ENCODE assay signal across 8 mouse cellular contexts in genomic region chr17:56183658-56184103, GRCm38 (mm10). TPM values are rescaled to one million over a fixed set of nuclear protein-coding genes. Genes with fewer than 3 reads are reported as not detected.
DNase-seq lines count a peak whose midpoint lies in the region; ATAC-seq and TF ChIP-seq lines count a peak whose summit lies in the region.

Mydgf (minus strand) TSS chr17:56183920.

- H3K4me1 ChIP-seq in E14TG2a.4 (replicated peaks; ENCODE audit: low read depth, low read length): peaks cover 54% of the 10 kb centered on the region
- peaks cover 28% of the 10 kb centered on the region for H3K4me1 ChIP-seq in forebrain, embryonic 12.5 days
- H3K4me1 ChIP-seq in heart, postnatal 0 days (ENCODE audit: control insufficient read depth, insufficient read depth): peaks cover 6% of the 10 kb centered on the region; the same call in 1 of the 2 replicates
- peaks cover 10% of the 10 kb centered on the region for H3K4me1 ChIP-seq in liver, embryonic 16.5 days (ENCODE audit: control insufficient read depth, low read depth, low read length)
- peaks cover 31% of the 10 kb centered on the region for H3K4me1 ChIP-seq in neural tube, embryonic 13.5 days (replicated peaks)
- H3K4me1 ChIP-seq in testis, adult 2 months (ENCODE audit: control insufficient read depth, insufficient read depth, low read length): peaks cover 10% of the 10 kb centered on the region

- peak within 1 kb of the TSS; percentile 67 for H3K27ac ChIP-seq in forebrain, embryonic 12.5 days
- peak within 1 kb of the TSS; percentile 63 for H3K27ac ChIP-seq in heart, postnatal 0 days (ENCODE audit: low read depth)
- peak within 1 kb of the TSS; percentile 49 for H3K27ac ChIP-seq in liver, embryonic 16.5 days (ENCODE audit: low read length)
- peak within 1 kb of the TSS; percentile 83 for H3K27ac ChIP-seq in neural tube, embryonic 13.5 days (replicated peaks)
- H3K27ac ChIP-seq in testis, adult 2 months (ENCODE audit: control insufficient read depth, insufficient read depth, low read depth, low read length): peak within 1 kb of the TSS; percentile 87

- ATAC-seq in forebrain, embryonic 12.5 days (ENCODE audit: low FRiP score): peak; percentile 95
- peak; percentile 96 for ATAC-seq in heart, postnatal 0 days (ENCODE audit: insufficient read depth, low read depth)
- ATAC-seq in liver, embryonic 16.5 days (ENCODE audit: low read depth): peak; percentile 92
- ATAC-seq in neural tube, embryonic 13.5 days (ENCODE audit: low read depth): peak; percentile 94

- peak; percentile 54 for TF ChIP-seq POLR2A in testis, adult 2 months (IDR thresholded peaks at IDR 0.05; ENCODE audit: control insufficient read depth, low read depth, low read length)

- peak within 1 kb of the TSS; percentile 62 for H3K4me2 ChIP-seq in forebrain, embryonic 12.5 days
- H3K4me2 ChIP-seq in heart, postnatal 0 days (ENCODE audit: low read depth, low read length): peak within 1 kb of the TSS; percentile 81
- H3K4me2 ChIP-seq in liver, embryonic 16.5 days (ENCODE audit: low read depth, low read length): peak within 1 kb of the TSS; percentile 78
- H3K4me2 ChIP-seq in neural tube, embryonic 13.5 days: peak within 1 kb of the TSS; percentile 94

- no peak for TF ChIP-seq CTCF in E14TG2a.4 (conservative IDR thresholded peaks at IDR 0.05; ENCODE audit: low read length)
- TF ChIP-seq CTCF in heart, postnatal 0 days (IDR thresholded peaks at IDR 0.05; ENCODE audit: low read depth): no peak
- TF ChIP-seq CTCF in testis, adult 2 months (IDR thresholded peaks at IDR 0.05; ENCODE audit: control insufficient read depth, insufficient read depth, insufficient replicate concordance, low read depth, low read length): no peak

- peaks cover 65% of the 10 kb centered on the region for H3K36me3 ChIP-seq in E14TG2a.4 (ENCODE audit: insufficient read depth, low read length)
- H3K36me3 ChIP-seq in forebrain, embryonic 12.5 days (replicated peaks): peaks cover 58% of the 10 kb centered on the region
- peaks cover 59% of the 10 kb centered on the region for H3K36me3 ChIP-seq in heart, postnatal 0 days (replicated peaks; ENCODE audit: control insufficient read depth, insufficient read depth, low read length)
- H3K36me3 ChIP-seq in liver, embryonic 16.5 days (ENCODE audit: control insufficient read depth, insufficient read depth): peaks cover 3% of the 10 kb centered on the region
- H3K36me3 ChIP-seq in neural tube, embryonic 13.5 days: peaks cover 59% of the 10 kb centered on the region
- H3K36me3 ChIP-seq in testis, adult 2 months (ENCODE audit: control insufficient read depth, insufficient read depth, low read length): peaks cover 5% of the 10 kb centered on the region; the same call in 1 of the 2 replicates

- peak; percentile 90 for DNase-seq in c-Kit-positive CD71-positive TER-119-positive erythroid progenitor cells, embryonic 14.5 days (ENCODE audit: low spot score)
- peak; percentile 92 for DNase-seq in heart, postnatal 0 days (ENCODE audit: low spot score)
- peak; percentile 97 to 98 for DNase-seq in kidney, postnatal 4 days

- no peaks in the 10 kb centered on the region for H3K9me3 ChIP-seq in E14TG2a.4 (ENCODE audit: low read length)
- H3K9me3 ChIP-seq in forebrain, embryonic 12.5 days: no peaks in the 10 kb centered on the region
- no peaks in the 10 kb centered on the region for H3K9me3 ChIP-seq in heart, postnatal 0 days (replicated peaks; ENCODE audit: control insufficient read depth, low read length)
- H3K9me3 ChIP-seq in liver, embryonic 16.5 days (replicated peaks; ENCODE audit: control insufficient read depth, low read length): no peaks in the 10 kb centered on the region
- no peaks in the 10 kb centered on the region for H3K9me3 ChIP-seq in neural tube, embryonic 13.5 days

- no peak for TF ChIP-seq EP300 in heart, postnatal 0 days (IDR thresholded peaks at IDR 0.05; ENCODE audit: low read depth)

- H3K27me3 ChIP-seq in E14TG2a.4 (ENCODE audit: insufficient read depth, low read length): no peaks in the 10 kb centered on the region
- no peaks in the 10 kb centered on the region for H3K27me3 ChIP-seq in forebrain, embryonic 12.5 days
- no peaks in the 10 kb centered on the region for H3K27me3 ChIP-seq in heart, postnatal 0 days (ENCODE audit: control insufficient read depth, insufficient read depth, low read length)
- no peaks in the 10 kb centered on the region for H3K27me3 ChIP-seq in liver, embryonic 16.5 days (ENCODE audit: control insufficient read depth, insufficient read depth, low read depth, low read length)
- no peaks in the 10 kb centered on the region for H3K27me3 ChIP-seq in neural tube, embryonic 13.5 days
- no peaks in the 10 kb centered on the region for H3K27me3 ChIP-seq in testis, adult 2 months (ENCODE audit: control insufficient read depth, insufficient read depth, low read length)

- H3K4me3 ChIP-seq in E14TG2a.4 (replicated peaks; ENCODE audit: low read length): peak within 1 kb of the TSS; percentile 98
- peak within 1 kb of the TSS; percentile 78 for H3K4me3 ChIP-seq in forebrain, embryonic 12.5 days (replicated peaks)
- H3K4me3 ChIP-seq in heart, postnatal 0 days (ENCODE audit: low read depth, low read length): peak within 1 kb of the TSS; percentile 76
- H3K4me3 ChIP-seq in liver, embryonic 16.5 days (ENCODE audit: low read depth, low read length): peak within 1 kb of the TSS; percentile 77
- H3K4me3 ChIP-seq in neural tube, embryonic 13.5 days: peak within 1 kb of the TSS; percentile 88
- H3K4me3 ChIP-seq in testis, adult 2 months (ENCODE audit: control insufficient read depth, low read depth, low read length): peak within 1 kb of the TSS; percentile 100

- H3K9ac ChIP-seq in forebrain, embryonic 12.5 days: peak within 1 kb of the TSS; percentile 79
- H3K9ac ChIP-seq in heart, postnatal 0 days (replicated peaks; ENCODE audit: low read depth, low read length): peak within 1 kb of the TSS; percentile 70
- peak within 1 kb of the TSS; percentile 70 for H3K9ac ChIP-seq in liver, embryonic 16.5 days (ENCODE audit: low read depth, low read length)
- peak within 1 kb of the TSS; percentile 88 for H3K9ac ChIP-seq in neural tube, embryonic 13.5 days

- WGBS in forebrain, embryonic 12.5 days: 0% methylated on average over 47 of the region's 47 CpGs
- WGBS in heart, postnatal 0 days: under 1% methylated on average over 47 of the region's 47 CpGs
- under 1% methylated on average over 47 of the region's 47 CpGs for WGBS in liver, embryonic 16.5 days (ENCODE audit: insufficient replicate concordance)
- WGBS in neural tube, embryonic 13.5 days: under 1% methylated on average over 47 of the region's 47 CpGs

RNA-seq across cellular contexts. Expression of gene Mydgf, which starts in this region (rescaled TPM):
- 54.5 and 57.3 TPM in 2 replicates for polyA plus RNA-seq in forebrain, embryonic 12.5 days (2016; fragmentation: Nextera tagmentation; extraction: Ambion mirVana)
- total RNA-seq in heart, postnatal 0 days (2014; rRNA removed; ENCODE audit: low replicate concordance): 42.9 and 43.2 TPM in 2 replicates
- 50.2 and 52.0 TPM in 2 replicates for polyA plus RNA-seq in heart, postnatal 0 days (2015; fragmentation: Nextera tagmentation; extraction: Ambion mirVana)
- 56.2 and 56.4 TPM in 2 replicates for polyA plus RNA-seq in liver, embryonic 16.5 days (2015; fragmentation: Nextera tagmentation; extraction: Ambion mirVana)
- 67.4 and 74.2 TPM in 2 replicates for polyA plus RNA-seq in neural tube, embryonic 13.5 days (2015; fragmentation: Nextera tagmentation; extraction: Ambion mirVana)
- 49.9 and 56.7 TPM in 2 replicates for polyA plus RNA-seq in testis, adult 2 months (2012; rRNA removed)

Comparison
In these comparisons a context has a peak if more than half of its experiments do, and no peak if none do; other contexts are left out.
1. Peak in every context shown above with its lines: DNase-seq, ATAC-seq, H3K4me3 ChIP-seq and H3K27ac ChIP-seq.